Mouse (Mus musculus) lung, adult 2 months (tissue): ENCODE results near the gene Fgfr4.

ENCODE experiments used
- CTCF ChIP-seq: fragments of 200-500 bp; IDR thresholded peaks from 2 replicates; pipeline ENCODE4 v1.5.1; 2011; ENCODE audit warnings: mild to moderate bottlenecking, low read length, control low read depth; ENCODE audit not compliant: insufficient read depth
- POLR2A ChIP-seq: fragments of 200-500 bp; IDR thresholded peaks from 2 replicates; pipeline ENCODE4 v1.6.1; 2011; ENCODE audit warnings: low read depth, mild to moderate bottlenecking, control low read depth, low read length, borderline replicate concordance; ENCODE audit errors: extremely low read depth

GRCm38 (mm10) chr13:55182173-55182894, 29.9 kb downstream of the Fgfr4 start:
- TF ChIP-seq POLR2A: peak; percentile 80; the same call in 1 of the 2 replicates
- TF ChIP-seq CTCF: peak; percentile 85
